Mouse (Mus musculus): Measurements from ENCODE around the gene Olfr90. TPM values are rescaled to one million over a fixed set of nuclear protein-coding genes. Genes with fewer than 3 reads are reported as not detected.
"Not testable (repeated sequence)": the region's sequence is repeated elsewhere in the genome, so short reads cannot be mapped to it uniquely, and the experiment has no call there.

Olfr90 gene
- not detected in 2 replicates for total RNA-seq (2012; rRNA removed)
- total RNA-seq (2014; rRNA removed) = not detected in 2 replicates
- not detected in 2 replicates for polyA plus RNA-seq (2012; ENCODE audit: insufficient read length, low read depth)

- H3K27ac ChIP-seq (ENCODE audit: insufficient read depth, low read depth) = no peak within 1 kb of the TSS
- no peak within 1 kb of the TSS for H3K4me3 ChIP-seq (replicated peaks in 1 of 3; ENCODE audit: low read depth in 2 of 3, low read length in 2 of 3, poor library complexity in 1 of 3)
- H3K4me1 ChIP-seq (ENCODE audit: control insufficient read depth in 1 of 2, insufficient read depth in 2 of 2) = 0 out of 4 replicates have a peak, but pooled peaks cover 0 to 2% of the 10 kb centered on the region in 2 experiments
- H3K79me2 ChIP-seq (replicated peaks; ENCODE audit: control insufficient read depth, extremely low read depth, insufficient read depth, poor library complexity, severe bottlenecking) = no peaks in the 10 kb centered on the region
- no peak for DNase-seq (ENCODE audit: extremely low read depth)
- dilution Hi-C loops (cut with MboI; ENCODE audit: extremely low pct_ligation_motif_present, extremely low pct_unique_long_range_greater_than_20kb, low sequenced_read_pairs) = no loop called here
- no peaks in the 10 kb centered on the region for H3K36me3 ChIP-seq (replicated peaks in 1 of 2; ENCODE audit: control insufficient read depth in 1 of 2, insufficient read depth in 1 of 2, low read length in 1 of 2)
- H3K27me3 ChIP-seq (replicated peaks) = peaks cover 9% of the 10 kb centered on the region
- no peaks in the 10 kb centered on the region for H3K9me3 ChIP-seq (replicated peaks; ENCODE audit: low read length)
- H3K4me2 ChIP-seq (ENCODE audit: insufficient read depth, low read depth, poor library complexity, severe bottlenecking) = no peak within 1 kb of the TSS
- H3K9ac ChIP-seq (ENCODE audit: insufficient read depth, low read depth) = no peak within 1 kb of the TSS
- TF ChIP-seq EP300 (IDR thresholded peaks at IDR 0.05; ENCODE audit: low read length) = no peak
- no peak for TF ChIP-seq KAT2A (IDR thresholded peaks at IDR 0.05; ENCODE audit: insufficient replicate concordance, low read length)
- TF ChIP-seq SMC3 (IDR thresholded peaks at IDR 0.05; ENCODE audit: low read depth, low read length) = no peak
- TF ChIP-seq ZKSCAN1 (IDR thresholded peaks at IDR 0.05; ENCODE audit: borderline replicate concordance, low read depth, low read length) = no peak
- TF ChIP-seq TCF12 (IDR thresholded peaks at IDR 0.05; ENCODE audit: low read depth, low read length) = no peak
- TF ChIP-seq CHD1 (IDR thresholded peaks at IDR 0.05; ENCODE audit: low read depth, low read length) = no peak
- no peak for TF ChIP-seq ZMIZ1 (IDR thresholded peaks at IDR 0.05; ENCODE audit: low read depth, low read length)
- TF ChIP-seq SIN3A (IDR thresholded peaks at IDR 0.05; ENCODE audit: low read length) = no peak
- no peak for TF ChIP-seq UBTF (IDR thresholded peaks at IDR 0.05; ENCODE audit: low read depth, low read length)
- TF ChIP-seq ZNF384 (IDR thresholded peaks at IDR 0.05; ENCODE audit: low read depth, low read length) = no peak
- no peak for TF ChIP-seq USF1 (IDR thresholded peaks at IDR 0.05; ENCODE audit: low read depth, low read length)
- TF ChIP-seq RCOR1 (conservative IDR thresholded peaks at IDR 0.05; ENCODE audit: low read depth, low read length) = no peak
- no peak for TF ChIP-seq ETS1 (conservative IDR thresholded peaks at IDR 0.05; ENCODE audit: low read depth, low read length)
- no peak for TF ChIP-seq BHLHE40 (IDR thresholded peaks at IDR 0.05; ENCODE audit: low read depth, low read length)
- in situ Hi-C loops (cut with MboI; ENCODE audit: low pct_ligation_motif_present, low pct_unique_long_range_greater_than_20kb, low sequenced_read_pairs) = no loop called here
Measured at GRCm38 (mm10) chr17:37088399-37088798, at the start of gene Olfr90. TSS of gene Olfr90 (minus strand) at chr17:37088499.

DNA sequence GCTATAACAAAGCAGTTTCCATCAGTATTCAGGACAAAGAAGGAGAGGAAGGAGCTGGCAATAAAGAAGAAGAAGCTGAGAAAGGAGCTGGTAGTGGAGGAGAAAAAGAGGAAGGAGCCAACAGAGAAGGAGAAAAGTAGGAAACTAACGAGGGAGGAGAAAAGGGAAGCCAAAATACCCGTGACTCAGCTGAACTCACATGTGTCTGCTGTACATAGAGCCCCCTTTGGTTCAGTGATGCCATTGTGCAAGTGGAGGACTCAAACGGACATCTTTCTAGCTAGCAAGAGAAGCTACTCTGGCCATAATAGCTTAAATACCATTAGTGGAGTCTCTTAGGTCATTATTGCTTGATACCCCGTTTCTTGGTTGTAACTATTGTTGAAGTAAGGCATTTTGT is 43.1 kb upstream of the Olfr90 start:
- H3K9ac ChIP-seq (ENCODE audit: insufficient read depth, low read depth); H3K9me3 ChIP-seq (replicated peaks; ENCODE audit: low read length); H3K27me3 ChIP-seq (replicated peaks); DNase-seq (ENCODE audit: extremely low read depth); H3K4me2 ChIP-seq (ENCODE audit: insufficient read depth, low read depth, poor library complexity, severe bottlenecking); H3K79me2 ChIP-seq (replicated peaks; ENCODE audit: control insufficient read depth, extremely low read depth, insufficient read depth, poor library complexity, severe bottlenecking); H3K4me1 ChIP-seq (ENCODE audit: control insufficient read depth in 1 of 2, insufficient read depth in 2 of 2); H3K36me3 ChIP-seq (replicated peaks in 1 of 2; ENCODE audit: control insufficient read depth in 1 of 2, insufficient read depth in 1 of 2, low read length in 1 of 2); H3K4me3 ChIP-seq (replicated peaks in 1 of 3; ENCODE audit: low read depth in 2 of 3, low read length in 2 of 3, poor library complexity in 1 of 3); H3K27ac ChIP-seq (ENCODE audit: insufficient read depth, low read depth); in situ Hi-C loops (cut with MboI; ENCODE audit: low pct_ligation_motif_present, low pct_unique_long_range_greater_than_20kb, low sequenced_read_pairs); dilution Hi-C loops (cut with MboI; ENCODE audit: extremely low pct_ligation_motif_present, extremely low pct_unique_long_range_greater_than_20kb, low sequenced_read_pairs): not testable (repeated sequence)

- H3K79me2 ChIP-seq (replicated peaks; ENCODE audit: control insufficient read depth, extremely low read depth, insufficient read depth, poor library complexity, severe bottlenecking) = no peaks in the 10 kb centered on the region
- H3K36me3 ChIP-seq (replicated peaks in 1 of 2; ENCODE audit: control insufficient read depth in 1 of 2, insufficient read depth in 1 of 2, low read length in 1 of 2) = no peaks in the 10 kb centered on the region
- dilution Hi-C loops (cut with MboI; ENCODE audit: extremely low pct_ligation_motif_present, extremely low pct_unique_long_range_greater_than_20kb, low sequenced_read_pairs) = no loop called here
- H3K4me1 ChIP-seq (ENCODE audit: control insufficient read depth in 1 of 2, insufficient read depth in 2 of 2) = no peaks in the 10 kb centered on the region
- no peak for TF ChIP-seq MEF2A (IDR thresholded peaks at IDR 0.05; ENCODE audit: borderline replicate concordance, low read depth, low read length)
- no peak for TF ChIP-seq MXI1 (IDR thresholded peaks at IDR 0.05; ENCODE audit: low read depth, low read length)
- H3K4me3 ChIP-seq (replicated peaks in 1 of 3; ENCODE audit: low read depth in 2 of 3, low read length in 2 of 3, poor library complexity in 1 of 3) = no peak within 1 kb of the TSS
- H3K27ac ChIP-seq (ENCODE audit: insufficient read depth, low read depth) = no peak within 1 kb of the TSS
- H3K9me3 ChIP-seq (replicated peaks; ENCODE audit: low read length) = no peaks in the 10 kb centered on the region
- H3K27me3 ChIP-seq (replicated peaks) = no peaks in the 10 kb centered on the region
- in situ Hi-C loops (cut with MboI; ENCODE audit: low pct_ligation_motif_present, low pct_unique_long_range_greater_than_20kb, low sequenced_read_pairs) = no loop called here
- H3K4me2 ChIP-seq (ENCODE audit: insufficient read depth, low read depth, poor library complexity, severe bottlenecking) = no peak within 1 kb of the TSS
- DNase-seq (ENCODE audit: extremely low read depth) = no peak
- no peak within 1 kb of the TSS for H3K9ac ChIP-seq (ENCODE audit: insufficient read depth, low read depth)
Measured at GRCm38 (mm10) chr17:37119988-37120387, 31.7 kb upstream of the Olfr90 start, which contains the start of gene Olfr92. TSS of gene Olfr92 (minus strand) at chr17:37120088.
